Mouse (Mus musculus): ENCODE results near the gene Cacng4. TPM values are rescaled to one million over a fixed set of nuclear protein-coding genes. Genes with fewer than 3 reads are reported as not detected.

Gene Cacng4
- total RNA-seq (2022): 1 to 10 TPM in 3 of 4 experiments, under 1 TPM in 1; 0.84 to 2.1 (median 1.3) TPM

- DNase-seq: no peak
These were observed at the start of gene Cacng4 for GRCm38 (mm10) chr11:107794547-107795269. TSS of gene Cacng4 (minus strand) at chr11:107794557.

GRCm38 (mm10) chr11:107833351-107834040 is 39.1 kb upstream of the Cacng4 start:
- DNase-seq: no peak

DNA sequence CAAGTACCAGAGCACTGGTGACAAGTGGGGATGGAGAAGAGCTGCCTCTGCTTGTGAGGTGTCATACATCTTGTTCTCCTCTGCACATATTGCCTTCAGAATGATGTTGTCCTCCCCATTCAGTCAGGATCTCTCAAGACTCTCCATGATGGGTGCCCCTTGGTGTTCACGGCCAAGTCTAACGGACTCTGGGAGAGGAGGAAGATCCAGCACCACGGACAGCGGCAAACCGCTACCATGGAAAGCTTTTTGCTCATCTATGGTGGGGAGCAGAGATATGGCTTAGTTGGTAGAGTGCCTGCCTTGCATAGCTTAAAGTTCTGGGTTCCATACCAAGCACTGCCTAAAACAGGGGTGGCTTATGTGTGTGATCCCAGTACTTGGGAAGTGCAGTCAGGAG is 22.8 kb upstream of the Cacng4 start:
- DNase-seq: no peak

DNA sequence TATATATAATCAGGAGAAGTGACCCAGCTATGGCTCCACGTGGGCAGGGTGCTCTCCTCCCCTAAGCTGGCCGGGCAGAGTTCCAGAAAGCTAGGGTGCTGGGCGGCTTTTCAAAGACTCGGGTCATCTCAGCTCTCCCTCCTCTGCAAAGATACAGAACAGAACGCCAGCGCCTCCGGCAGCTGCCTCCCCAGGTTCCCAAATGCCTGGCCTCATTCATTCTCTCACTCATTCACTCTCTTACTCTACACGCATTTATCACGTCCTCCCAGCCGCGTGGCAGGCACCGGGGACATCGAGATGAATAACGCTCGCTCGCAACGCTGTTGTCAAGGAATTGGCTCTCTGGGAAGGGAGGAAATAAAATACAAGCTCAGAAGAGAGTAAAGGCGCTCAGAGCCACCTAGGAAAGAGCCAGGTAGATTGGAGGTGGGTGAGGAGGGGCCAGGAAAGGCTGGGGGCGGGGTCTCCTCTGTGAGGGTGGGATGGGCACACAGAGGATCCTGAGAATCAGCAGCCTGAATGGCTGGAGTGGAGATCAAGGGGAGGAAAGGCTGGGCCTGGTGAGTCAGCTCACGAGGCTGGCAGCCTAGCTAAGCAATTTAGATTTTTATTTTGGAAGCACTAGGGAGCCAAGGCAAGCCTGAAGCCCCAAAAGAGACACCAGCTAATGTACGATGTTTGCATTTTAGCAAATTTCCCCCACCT is 18.7 kb upstream of the Cacng4 start:
- DNase-seq: peak; percentile 42

DNA sequence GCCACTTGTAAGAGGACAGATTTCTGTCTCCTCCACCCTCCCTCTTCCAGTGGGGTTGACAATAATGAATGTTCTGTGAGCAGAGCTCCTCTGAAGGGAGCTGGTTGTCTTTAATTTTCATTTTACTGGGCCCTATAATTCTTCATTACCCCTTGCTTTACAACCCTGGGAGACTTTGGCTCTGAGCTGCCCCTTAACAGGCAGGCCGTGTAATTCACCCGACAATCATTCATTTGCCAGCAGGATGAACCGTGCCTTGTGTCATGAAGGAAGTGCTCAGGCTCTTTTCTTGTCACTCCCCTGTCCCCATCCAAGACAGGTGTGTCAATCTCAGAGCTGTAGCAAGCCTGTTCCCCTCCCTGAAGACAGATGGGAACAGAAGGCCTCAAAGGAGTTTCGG is 18.1 kb upstream of the Cacng4 start:
- no peak for DNase-seq

DNA sequence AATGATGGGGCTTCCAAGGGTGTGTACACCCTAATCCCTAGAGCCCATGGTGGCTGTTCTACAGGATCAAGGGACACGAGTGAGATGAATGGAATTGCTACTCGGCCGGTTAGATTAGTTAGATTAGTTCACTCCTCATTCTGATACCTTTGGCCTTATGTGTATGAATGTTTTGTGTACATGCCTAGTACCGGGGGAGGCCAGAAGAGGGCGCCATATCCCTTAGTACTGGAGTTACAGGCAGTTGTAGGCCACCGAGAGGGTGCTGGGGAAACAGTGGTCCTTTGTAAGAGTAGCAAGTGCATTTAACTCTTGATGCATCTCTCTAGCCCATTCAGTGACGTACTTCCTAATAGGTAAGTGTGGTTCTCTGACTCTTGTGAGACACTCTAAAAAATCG is 14.2 kb upstream of the Cacng4 start:
- DNase-seq: no peak

GRCm38 (mm10) chr11:107806058-107806457 is 11.7 kb upstream of the Cacng4 start:
- no peak for DNase-seq

GRCm38 (mm10) chr11:107801946-107802345 is 7.6 kb upstream of the Cacng4 start:
- no peak for DNase-seq

GRCm38 (mm10) chr11:107799331-107799730 is 5.0 kb upstream of the Cacng4 start:
- no peak for DNase-seq

DNA sequence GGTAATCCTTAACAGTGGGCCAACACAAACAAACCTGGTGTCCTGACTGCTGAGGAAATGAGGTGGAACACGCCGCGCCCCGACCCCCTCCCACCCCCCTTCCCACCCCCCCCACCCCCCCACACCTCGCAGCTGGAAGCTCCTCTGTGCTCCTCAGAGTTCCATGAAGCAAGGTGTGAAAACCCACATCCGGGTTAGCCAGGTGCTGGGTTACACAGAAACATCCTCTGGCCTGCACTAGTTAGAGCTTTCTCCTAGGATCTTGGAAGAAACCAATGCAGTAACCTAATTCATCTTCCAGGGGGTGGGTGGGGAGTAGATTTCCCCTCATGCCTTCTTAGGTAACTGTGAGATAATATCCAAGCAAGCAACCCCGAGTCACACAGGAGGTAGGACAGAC is 2.0 kb upstream of the Cacng4 start:
- no peak for DNase-seq

DNA sequence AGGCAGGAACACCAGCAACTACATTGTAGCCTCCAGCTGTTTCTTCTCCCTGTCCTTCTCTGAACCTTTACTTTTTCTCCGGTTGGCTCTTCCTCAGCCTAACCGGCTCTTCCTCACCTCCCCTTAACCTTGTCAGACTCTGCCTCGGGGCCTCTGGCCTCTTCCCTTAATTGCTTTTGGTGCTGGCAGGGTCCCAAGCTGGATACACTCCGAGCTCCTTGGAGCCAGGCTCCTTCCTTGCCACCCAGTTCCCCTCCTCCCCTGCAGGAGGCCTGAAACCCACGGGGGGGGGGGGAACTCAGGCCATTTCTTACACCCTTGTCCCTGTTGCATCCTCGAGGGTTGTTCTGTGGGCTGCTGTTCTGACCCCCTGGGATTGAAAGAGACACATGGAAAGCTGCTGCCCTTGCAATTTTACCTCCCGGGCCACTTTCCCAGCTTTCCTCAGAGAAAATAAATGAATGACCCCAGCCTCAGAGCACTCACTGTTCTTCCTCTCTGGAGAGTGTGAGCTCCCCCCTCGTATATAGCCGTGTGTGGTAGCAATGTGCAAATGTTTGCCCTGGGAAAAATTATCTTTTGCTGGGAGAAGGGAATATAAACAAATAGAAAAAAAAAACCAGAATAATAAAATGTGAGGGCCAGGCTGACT is 1.2 kb upstream of the Cacng4 start:
- DNase-seq: no peak

GRCm38 (mm10) chr11:107794103-107794493 is 259 bp downstream of the Cacng4 start:
- DNase-seq: no peak

DNA sequence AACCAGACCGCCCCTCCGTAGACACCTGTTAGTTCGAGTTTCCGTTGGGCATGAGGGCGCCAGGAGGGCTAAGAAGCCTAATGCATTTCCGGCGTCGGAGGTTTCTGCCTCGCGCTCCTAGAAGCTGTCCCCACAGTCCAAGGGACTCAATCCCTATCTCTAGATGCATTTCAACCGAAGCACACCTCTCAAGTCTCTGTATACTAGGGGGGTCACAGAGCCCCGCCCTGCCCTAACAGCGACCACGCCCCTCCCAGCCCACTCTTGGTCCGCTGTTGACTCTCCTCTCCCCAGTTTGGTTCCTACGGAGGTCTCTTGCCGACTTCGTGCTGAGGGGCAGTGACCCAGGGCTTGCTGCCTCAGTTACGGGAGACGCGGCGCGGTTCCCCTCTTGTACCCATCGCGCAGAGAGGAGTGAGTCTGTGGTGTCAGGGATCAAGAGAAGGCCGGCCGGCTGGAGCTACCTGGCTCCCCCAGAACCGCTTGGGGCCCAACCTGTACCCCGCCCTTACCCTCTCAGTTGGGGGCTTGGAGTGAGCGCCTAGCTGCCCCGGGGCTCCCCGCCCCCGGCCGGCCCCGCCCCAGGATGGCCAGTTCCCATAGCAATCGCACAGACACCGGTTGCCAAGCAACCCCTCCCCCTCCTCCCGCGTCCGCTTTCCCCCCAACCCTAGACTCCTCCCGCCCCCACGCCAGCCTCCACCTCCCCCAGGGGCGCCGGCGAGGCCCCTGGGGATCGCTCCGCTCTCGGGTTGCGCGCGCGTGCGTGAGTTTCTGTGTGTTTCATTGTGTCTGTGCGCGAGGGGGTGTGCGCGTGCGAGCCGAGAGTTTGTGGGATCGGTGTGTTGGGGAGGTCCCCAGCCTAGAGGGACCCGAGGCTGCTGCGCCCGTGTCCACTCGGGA is 906 bp downstream of the Cacng4 start:
- no peak for DNase-seq

DNA sequence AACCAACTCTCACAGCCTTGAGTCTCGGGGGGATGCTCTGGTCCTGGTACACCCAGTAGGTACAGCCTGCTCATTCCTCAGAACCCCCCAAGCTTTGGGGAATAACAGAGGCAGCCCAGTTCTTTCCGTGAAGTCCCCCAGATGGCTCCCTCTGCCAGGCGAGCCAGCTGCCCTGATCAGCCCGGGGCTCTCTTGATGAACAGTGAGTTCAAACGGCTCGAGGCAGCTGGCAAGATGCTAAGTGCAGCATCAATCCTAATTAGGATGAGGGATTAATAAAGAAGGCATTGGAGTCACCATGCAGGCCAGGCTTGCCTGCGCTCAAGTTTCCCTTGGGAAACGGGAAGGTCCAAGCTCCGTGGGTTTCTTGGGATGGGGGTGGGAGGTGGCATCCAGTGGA is 2.2 kb downstream of the Cacng4 start:
- DNase-seq: no peak

DNA sequence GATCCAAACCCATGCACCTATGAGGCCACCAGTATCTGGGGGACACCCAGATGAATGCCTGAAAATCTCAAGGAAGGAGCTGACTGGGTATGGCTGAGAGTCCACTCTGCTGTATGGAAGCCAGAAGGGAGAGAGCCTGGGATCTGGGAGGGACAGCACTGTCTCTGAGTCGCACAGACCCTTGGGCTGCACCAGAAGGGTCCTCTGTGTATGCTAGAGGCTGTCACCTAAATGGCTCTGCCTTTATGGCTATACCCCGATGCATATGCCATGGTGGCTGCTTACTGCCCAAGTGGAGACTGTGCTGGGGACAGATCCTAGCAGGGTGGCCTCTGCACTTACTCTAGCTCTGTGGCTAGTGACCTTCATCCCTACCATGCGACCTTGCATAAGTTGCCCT is 8.6 kb downstream of the Cacng4 start:
- no peak for DNase-seq

- no peak for DNase-seq
These were observed 9.1 kb downstream of the Cacng4 start for GRCm38 (mm10) chr11:107785288-107785687.

GRCm38 (mm10) chr11:107783861-107784754 is 10.2 kb downstream of the Cacng4 start:
- DNase-seq: no peak

DNA sequence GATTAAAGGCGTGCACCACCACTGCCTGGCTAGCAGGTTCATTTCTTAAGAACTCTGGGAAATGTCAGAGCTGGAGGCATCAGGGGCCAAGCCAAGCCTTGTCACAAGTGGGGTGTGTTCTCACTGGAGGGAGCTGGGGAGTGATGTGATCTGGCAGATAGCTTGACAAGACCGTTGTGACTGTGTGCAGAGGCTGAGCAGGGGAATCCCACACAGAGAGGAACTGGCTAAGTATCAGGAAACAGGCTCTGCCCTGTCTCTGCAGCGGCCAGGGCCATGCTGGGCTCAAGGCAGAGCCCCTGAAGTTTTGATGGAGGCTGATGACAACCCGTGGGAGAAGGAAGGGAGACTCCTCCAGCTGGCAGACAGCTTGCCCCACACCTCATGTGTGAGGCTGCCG is 11.8 kb downstream of the Cacng4 start:
- no peak for DNase-seq

DNA sequence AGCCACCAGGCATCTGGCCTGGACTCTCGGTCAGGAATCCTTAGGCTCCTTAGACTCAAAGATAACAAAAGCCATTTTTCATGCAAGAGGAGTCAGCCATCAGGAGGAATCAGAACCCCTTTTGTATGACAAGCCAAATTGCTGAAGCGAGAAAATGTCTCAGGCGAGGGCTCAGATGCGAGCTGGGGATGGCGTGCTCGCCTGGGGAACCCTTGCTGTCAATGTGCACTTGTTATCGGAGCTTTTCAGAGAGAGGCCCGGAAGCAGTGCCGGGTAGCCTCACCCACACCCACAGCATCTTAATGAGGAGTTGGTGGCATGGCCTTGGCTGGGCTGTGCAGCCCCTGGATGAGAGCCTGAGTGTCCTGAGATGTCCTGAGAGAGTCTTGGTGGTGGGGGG is 15.5 kb downstream of the Cacng4 start:
- no peak for DNase-seq

GRCm38 (mm10) chr11:107777487-107777886 is 16.9 kb downstream of the Cacng4 start:
- DNase-seq: no peak

- DNase-seq: no peak
These were observed 21.0 kb downstream of the Cacng4 start for GRCm38 (mm10) chr11:107773312-107773711.

Data from adrenal gland, adult 8-10 months (tissue).